Mouse (Mus musculus): ENCODE results near the gene Cib1. TPM values are rescaled to one million over a fixed set of nuclear protein-coding genes. Genes with fewer than 3 reads are reported as not detected.

Gene Cib1
- polyA plus RNA-seq, 1 experiment from 2014 or later, result 31.6 TPM

- Histone ChIP-seq H3K4me2 (replicated peaks) (no peak overlapping the region), H3K9ac (replicated peaks) (no peak overlapping the region), H3K9me3 (no peaks in the 10 kb centered on the region), H3K36me3 (no peaks in the 10 kb centered on the region), H3K27ac (replicated peaks) (no peak overlapping the region), H3K27me3 (no peaks in the 10 kb centered on the region), H3K4me1 (no peaks in the 10 kb centered on the region), H3K4me3 (no peak overlapping the region)
- no peak for ATAC-seq (replicated peaks)
- 96% methylated on average over 6 of the region's 6 CpGs for WGBS
Observed at GRCm38 (mm10) chr7:80179327-80179726, 53.3 kb downstream of the Cib1 start.

- Histone ChIP-seq H3K4me3 (no peak overlapping the region), H3K27me3 (no peaks in the 10 kb centered on the region), H3K27ac (replicated peaks) (no peak overlapping the region), H3K4me2 (replicated peaks) (no peak overlapping the region), H3K9me3 (no peaks in the 10 kb centered on the region), H3K4me1 (no peaks in the 10 kb centered on the region), H3K9ac (replicated peaks) (no peak overlapping the region), H3K36me3 (no peaks in the 10 kb centered on the region)
- ATAC-seq (replicated peaks), result no peak
- 89% methylated on average over 10 of the region's 10 CpGs for WGBS
Observed at GRCm38 (mm10) chr7:80178037-80178729, 54.4 kb downstream of the Cib1 start.

- ATAC-seq (replicated peaks), result no peak
- Histone ChIP-seq H3K4me3 (no peak overlapping the region), H3K9me3 (no peaks in the 10 kb centered on the region), H3K27me3 (no peaks in the 10 kb centered on the region), H3K9ac (replicated peaks) (no peak overlapping the region), H3K27ac (replicated peaks) (no peak overlapping the region), H3K4me2 (replicated peaks) (no peak overlapping the region), H3K36me3 (no peaks in the 10 kb centered on the region), H3K4me1 (no peaks in the 10 kb centered on the region)
- 95% methylated on average over 3 of the region's 3 CpGs for WGBS
Observed at GRCm38 (mm10) chr7:80177438-80177837, 55.2 kb downstream of the Cib1 start.

Other genes starting within 250 kb of the Cib1 start
- 21.1 and 22.1 TPM in 2 replicates for gene Zfp710, start 208.0 kb downstream of the Cib1 start, polyA plus RNA-seq (2015; fragmentation: Nextera tagmentation; extraction: Ambion mirVana)
- gene Idh2, start 117.4 kb downstream of the Cib1 start, polyA plus RNA-seq (2015; fragmentation: Nextera tagmentation; extraction: Ambion mirVana), result 299 and 300 TPM in 2 replicates
- gene Sema4b, start 46.0 kb downstream of the Cib1 start, polyA plus RNA-seq (2015; fragmentation: Nextera tagmentation; extraction: Ambion mirVana), result 22.7 and 24.7 TPM in 2 replicates
- gene Gdpgp1, start 52 bp upstream of the Cib1 start, polyA plus RNA-seq (2015; fragmentation: Nextera tagmentation; extraction: Ambion mirVana), result 3.6 and 3.9 TPM in 2 replicates
- gene Ttll13, start 13.6 kb upstream of the Cib1 start, polyA plus RNA-seq (2015; fragmentation: Nextera tagmentation; extraction: Ambion mirVana), result 1.0 and 1.1 TPM in 2 replicates
- gene Ngrn, start 28.4 kb upstream of the Cib1 start, polyA plus RNA-seq (2015; fragmentation: Nextera tagmentation; extraction: Ambion mirVana), result 67.7 and 67.9 TPM in 2 replicates
- gene Vps33b, start 36.8 kb upstream of the Cib1 start, polyA plus RNA-seq (2015; fragmentation: Nextera tagmentation; extraction: Ambion mirVana), result 17.4 and 19.8 TPM in 2 replicates
- 91.2 and 94.4 TPM in 2 replicates for gene Prc1, start 61.6 kb upstream of the Cib1 start, polyA plus RNA-seq (2015; fragmentation: Nextera tagmentation; extraction: Ambion mirVana)
- gene Rccd1, start 91.6 kb upstream of the Cib1 start, polyA plus RNA-seq (2015; fragmentation: Nextera tagmentation; extraction: Ambion mirVana), result 13.5 and 14.6 TPM in 2 replicates
- 48.2 and 54.3 TPM in 2 replicates for gene Unc45a, start 108.2 kb upstream of the Cib1 start, polyA plus RNA-seq (2015; fragmentation: Nextera tagmentation; extraction: Ambion mirVana)
- 23.0 and 25.4 TPM in 2 replicates for gene Hddc3, start 110.3 kb upstream of the Cib1 start, polyA plus RNA-seq (2015; fragmentation: Nextera tagmentation; extraction: Ambion mirVana)
- gene Man2a2, start 138.6 kb upstream of the Cib1 start, polyA plus RNA-seq (2015; fragmentation: Nextera tagmentation; extraction: Ambion mirVana), result 19.2 and 20.3 TPM in 2 replicates
- gene Fes, start 155.1 kb upstream of the Cib1 start, polyA plus RNA-seq (2015; fragmentation: Nextera tagmentation; extraction: Ambion mirVana), result 2.6 and 3.3 TPM in 2 replicates
- gene Furin, start 172.6 kb upstream of the Cib1 start, polyA plus RNA-seq (2015; fragmentation: Nextera tagmentation; extraction: Ambion mirVana), result 4.8 and 4.9 TPM in 2 replicates